Mouse (Mus musculus) hindlimb bud, embryonic 11.5 days (tissue): Measurements from ENCODE around the gene Gm9732.
"Not testable (repeated sequence)": the region's sequence is repeated elsewhere in the genome, so short reads cannot be mapped to it uniquely, and the experiment has no call there.

Experiments used
- DNase-seq: peaks from one replicate; pipeline ENCODE4 v3.0.0-alpha.2; 2012; ENCODE audit warnings: low read depth, low spot score; ENCODE audit errors: extremely low spot score

Gm9732 gene

GRCm38 (mm10) chr14:43352944-43353343 is 78.1 kb downstream of the Gm9732 start:
- DNase-seq = not testable (repeated sequence)
